Mouse (Mus musculus) embryo, embryonic 11 days (tissue): ENCODE data around the gene Slc30a2.
"Not testable (repeated sequence)": the region's sequence is repeated elsewhere in the genome, so short reads cannot be mapped to it uniquely, and the experiment has no call there.

ENCODE experiments used
- DNase-seq: peaks from one replicate; pipeline ENCODE4 v3.0.0-alpha.2; 2015

Slc30a2 gene

GRCm38 (mm10) chr4:134361215-134361614 lies 18.2 kb downstream of the Slc30a2 start:
- peak; percentile 34 for DNase-seq

DNA sequence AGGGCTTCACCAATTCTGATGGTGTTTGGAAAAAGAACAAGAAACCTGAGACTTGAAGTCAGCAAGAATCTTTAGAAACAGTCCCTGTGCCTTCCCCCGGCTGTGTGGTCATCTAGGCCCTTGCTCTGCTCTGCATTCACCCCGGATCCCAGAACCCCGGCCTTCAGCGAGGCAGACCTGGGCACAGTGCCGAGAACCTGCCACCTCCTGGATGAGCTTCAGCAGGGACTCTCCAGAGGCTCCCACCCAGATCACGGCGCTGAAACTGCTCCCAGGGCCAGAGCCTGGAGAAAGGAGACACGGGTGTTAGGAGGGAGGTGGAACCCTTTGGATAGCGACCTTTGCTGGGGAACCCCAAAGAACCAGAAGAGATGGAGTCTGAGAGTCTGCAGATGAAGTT lies 19.1 kb downstream of the Slc30a2 start:
- no peak for DNase-seq

DNA sequence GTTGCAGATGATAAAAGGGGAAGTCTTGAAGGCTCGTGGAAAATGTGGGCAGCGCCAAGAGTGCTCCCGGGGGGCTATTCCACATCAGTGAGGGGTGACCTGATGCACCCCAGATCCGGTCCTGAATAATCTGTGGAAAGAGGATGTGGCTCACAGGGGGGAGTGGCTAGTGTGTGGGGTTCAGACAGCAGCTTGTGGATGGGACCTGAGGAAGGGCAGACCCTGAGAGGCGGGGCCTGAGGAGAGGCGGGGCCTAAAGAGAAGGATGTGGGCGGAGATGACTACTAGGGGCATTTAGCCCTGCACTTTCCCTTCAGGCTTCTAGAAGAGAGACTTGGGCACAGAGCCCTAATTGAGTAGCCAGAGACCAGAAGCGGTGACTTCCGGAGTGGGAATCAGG lies 19.6 kb downstream of the Slc30a2 start:
- peak; percentile 56 for DNase-seq

GRCm38 (mm10) chr4:134365280-134365679 lies 22.3 kb downstream of the Slc30a2 start:
- DNase-seq, result no peak

DNA sequence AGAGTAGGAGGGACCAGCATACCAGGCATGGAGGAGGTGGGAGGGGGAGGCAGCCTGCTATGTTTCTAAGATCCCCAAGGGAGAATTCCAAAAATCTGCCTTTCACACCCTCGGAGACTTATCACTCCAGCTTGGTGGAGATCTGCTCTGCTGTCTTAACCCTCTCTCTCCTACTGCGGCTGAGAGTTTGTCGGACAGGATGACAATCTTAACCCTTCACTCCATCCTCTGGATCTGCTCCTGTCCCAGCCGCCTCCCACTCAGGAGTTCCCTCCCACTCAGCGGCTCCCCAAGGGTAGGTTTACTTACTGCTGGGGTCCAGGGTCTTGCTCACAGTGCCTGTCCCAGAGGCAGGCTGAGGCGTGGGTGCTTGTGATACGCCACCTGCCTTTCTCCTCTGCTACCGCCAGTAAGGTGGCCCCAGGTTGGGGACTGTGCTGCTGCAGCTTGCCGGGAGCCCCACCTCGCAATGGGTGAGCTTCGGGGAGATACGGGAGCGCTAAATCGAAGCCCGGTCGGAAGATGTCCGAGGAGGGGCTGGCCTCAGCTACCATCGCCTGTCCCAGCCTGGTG lies 27.8 kb downstream of the Slc30a2 start:
- peak; percentile 12 for DNase-seq

DNA sequence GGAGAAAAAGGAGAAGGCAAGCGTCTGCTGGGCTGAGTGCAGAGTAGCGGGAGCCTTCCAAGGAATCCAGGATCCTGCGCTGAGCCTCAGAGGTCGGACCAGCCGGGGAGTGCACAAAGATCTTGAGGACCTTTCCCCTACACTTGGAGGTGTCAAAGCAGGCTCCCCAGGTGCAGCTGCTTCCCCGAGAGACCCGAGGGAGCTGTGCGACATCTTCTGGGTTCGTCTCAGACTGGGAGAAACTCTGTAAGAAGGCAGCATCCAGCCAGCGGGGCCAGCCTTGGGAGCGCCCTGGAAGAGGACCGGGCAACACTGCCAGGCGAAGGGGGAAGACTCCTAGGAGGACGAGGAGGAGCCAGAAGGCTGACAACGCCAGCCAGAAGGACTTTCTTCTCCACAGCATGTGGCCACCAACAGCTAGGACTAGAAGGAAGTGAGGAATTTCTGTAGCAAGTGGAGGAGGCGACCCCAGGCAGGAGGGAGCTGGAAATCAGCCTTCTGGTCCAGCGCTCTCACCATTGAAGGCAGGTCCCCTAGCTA lies 28.4 kb downstream of the Slc30a2 start:
- peak; percentile 22 for DNase-seq

DNA sequence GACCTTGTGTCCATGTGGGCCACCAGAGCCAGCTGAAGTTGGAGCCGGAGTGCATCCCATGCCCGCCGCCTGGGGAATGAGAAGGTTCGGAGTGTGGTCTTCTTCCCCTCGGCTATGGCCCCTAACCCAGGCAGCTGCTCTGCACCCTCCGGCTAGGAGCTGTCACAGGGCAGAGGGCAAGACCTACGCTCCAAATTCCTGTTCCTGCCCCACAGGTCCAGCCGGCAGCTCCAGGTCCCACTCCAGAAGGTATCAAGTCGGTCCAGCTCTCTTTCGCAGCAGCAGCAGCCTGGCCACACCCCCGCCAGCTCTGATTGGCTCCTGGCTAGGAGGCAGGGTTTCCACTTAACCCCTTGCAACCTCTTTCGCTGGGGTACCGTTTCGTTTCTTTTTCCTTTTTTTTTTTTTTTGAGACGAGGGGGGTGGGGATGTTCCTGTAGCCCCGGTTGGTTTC lies 29.3 kb downstream of the Slc30a2 start:
- DNase-seq, result peak; percentile 85

- DNase-seq, result no peak
Measured at GRCm38 (mm10) chr4:134373295-134373694, 30.3 kb downstream of the Slc30a2 start.

DNA sequence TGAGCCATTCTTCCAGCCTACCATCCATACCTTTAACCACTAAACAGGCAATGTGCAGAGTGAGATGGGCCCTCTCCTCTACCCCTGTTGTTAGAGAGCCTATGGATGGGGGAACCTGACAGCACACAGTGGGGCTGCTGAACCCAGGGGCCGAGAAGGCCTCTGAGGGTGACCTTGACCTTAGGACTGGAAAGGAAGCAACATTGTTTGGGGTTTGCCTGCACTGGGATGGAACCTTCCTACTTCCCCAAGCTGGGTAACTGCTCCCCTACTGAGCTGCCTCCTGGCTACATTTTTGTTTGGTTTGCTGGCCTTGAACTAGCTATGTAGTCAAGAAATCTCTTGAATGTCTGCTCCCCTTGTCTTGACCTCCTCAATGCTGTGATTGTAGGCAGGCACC lies 31.3 kb downstream of the Slc30a2 start:
- no peak for DNase-seq

DNA sequence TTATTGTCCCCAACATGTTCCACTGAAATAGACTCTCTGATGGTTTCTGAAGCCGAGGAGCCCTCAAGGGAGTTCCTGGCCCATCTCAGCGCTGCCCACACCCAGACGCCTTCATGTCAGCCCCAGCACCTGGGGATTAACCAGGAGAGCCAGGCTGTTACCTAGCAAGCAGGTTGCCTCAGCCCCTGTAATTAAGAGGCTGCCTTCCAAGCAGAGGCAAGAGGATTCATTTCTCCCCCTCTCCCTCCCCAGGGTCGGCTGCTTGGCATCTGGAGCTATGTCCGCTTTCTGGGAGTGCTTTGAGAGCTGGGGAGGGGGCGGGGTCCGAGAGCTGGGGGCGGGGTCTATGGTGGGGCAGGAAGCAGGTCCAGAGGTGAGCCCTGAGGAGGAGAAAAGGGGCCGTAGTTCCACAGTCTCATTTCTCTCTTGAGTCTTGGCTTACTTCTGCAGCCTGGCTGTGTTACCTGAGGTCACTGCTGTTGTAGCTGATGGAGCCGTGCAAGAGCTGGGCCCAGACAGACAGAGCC lies 35.2 kb downstream of the Slc30a2 start:
- no peak for DNase-seq

DNA sequence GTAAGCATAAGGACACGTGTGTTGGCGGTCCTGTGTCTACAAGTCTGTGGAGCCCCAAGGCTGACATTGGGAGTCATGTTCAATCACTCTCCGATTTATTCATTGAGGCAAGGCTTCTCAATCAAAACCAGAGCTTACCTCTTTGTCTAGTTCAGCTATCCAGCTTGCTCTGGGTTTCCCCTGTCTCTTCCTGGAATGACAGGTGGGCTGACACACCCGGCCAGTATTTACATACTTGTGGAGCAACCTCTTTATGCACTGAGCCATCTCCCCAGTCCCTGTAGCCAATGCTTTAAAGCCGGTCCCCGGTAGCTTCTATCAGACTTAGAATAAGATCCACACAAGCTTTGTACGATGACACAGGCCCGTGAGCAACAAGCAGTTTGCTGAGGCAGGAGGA lies 36.5 kb downstream of the Slc30a2 start:
- DNase-seq, result no peak

GRCm38 (mm10) chr4:134383750-134384149 lies 40.8 kb downstream of the Slc30a2 start, which contains the start of gene Extl1:
Gene Extl1, minus strand, starts transcription at chr4:134383850.
- not testable (repeated sequence) for DNase-seq

DNA sequence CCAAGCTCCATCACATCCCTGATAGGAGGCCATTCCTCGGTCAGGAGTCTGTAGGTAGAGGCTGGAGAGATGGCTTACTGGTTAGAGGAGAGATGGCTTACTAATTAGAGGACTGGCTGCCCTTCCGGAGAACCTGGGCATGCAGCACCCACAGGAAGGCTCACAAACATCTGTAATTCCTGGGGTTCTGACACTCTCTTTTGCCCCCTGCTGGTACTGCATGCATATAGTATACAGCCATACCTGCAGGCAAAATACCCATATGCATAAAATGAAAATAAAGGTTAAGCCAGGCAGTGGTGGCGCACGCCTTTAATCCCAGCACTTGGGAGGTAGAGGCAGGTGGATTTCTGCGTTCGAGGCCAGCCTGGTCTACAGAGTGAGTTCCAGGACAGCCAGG lies 44.3 kb downstream of the Slc30a2 start:
- DNase-seq, result no peak

DNA sequence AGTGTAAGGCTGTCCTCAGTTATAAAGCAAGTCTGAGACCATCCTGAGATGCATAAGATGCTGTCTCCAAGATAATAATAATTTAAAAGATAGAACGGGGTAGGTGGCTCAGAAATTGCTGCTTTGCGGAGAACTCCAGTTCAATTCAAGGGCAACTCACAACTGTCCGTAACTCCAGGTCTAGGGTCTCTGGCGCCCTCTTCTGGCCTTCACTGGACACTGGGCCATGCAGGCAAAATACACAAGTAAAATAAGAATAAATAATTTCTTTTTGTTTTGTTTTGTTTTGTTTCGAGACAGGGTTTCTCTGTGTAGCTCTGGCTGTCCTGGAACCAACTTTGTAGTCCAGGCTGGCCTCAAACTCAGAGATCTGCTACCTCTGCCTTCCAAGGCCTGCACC lies 45.4 kb downstream of the Slc30a2 start:
- DNase-seq, result peak; percentile 74

GRCm38 (mm10) chr4:134391636-134392035 lies 48.7 kb downstream of the Slc30a2 start:
- no peak for DNase-seq

DNA sequence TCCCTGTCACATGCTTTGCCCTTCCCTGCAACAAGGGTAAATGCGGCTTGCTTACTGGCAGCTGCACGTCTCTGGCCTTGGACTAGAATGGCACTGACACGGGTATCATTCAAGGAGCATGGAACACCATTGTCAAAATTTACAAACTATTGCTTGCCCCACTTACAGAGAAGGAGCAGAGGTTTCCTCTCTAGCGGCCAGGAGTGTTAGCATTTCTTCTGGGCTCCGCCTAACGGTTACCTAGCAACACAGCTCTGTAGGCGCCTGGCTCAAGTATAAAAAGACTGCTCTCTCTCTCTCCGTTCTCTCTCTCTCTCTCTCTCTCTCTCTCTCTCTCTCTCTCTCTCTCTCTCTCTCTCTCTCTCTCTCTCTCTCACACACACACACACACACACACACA lies 49.6 kb downstream of the Slc30a2 start:
- DNase-seq, result peak; percentile 61

DNA sequence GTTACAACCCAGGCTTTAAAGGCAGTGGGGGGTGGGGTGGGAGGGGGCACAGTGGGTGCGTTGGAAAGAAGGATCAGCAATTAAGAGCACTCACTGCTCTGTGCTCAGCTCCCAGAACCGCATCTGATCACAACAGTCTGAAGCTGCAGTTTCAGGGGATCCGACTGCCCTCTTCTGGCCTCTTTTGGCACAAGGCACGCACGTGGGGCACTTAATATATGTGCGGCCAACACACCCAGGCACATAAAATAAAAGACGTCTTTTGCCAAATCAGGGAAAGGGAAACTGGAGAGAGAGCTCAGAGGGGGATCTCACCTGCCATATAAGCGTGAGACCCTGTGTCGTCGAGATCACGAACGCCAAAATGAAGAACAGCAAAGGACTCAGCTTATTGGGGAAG lies 50.0 kb downstream of the Slc30a2 start:
- peak; percentile 59 for DNase-seq

DNA sequence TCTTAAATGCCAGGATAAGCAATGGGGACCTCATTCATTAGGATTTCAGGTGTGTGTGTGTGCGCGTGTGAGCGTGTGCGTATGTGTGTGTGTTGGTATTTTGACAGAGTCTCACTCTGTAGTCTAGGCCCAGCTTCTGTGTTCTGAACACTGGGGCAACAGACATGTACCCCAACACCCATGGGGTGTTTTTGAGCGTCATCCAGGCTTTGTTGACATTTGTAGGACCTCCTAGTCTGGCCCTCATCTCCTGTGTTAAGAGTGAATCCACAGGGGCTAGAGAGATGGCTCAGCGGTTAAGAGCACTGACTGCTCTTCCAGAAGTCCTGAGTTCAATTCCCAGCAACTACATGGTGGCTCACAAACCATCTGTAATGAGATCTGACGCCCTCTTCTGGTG lies 52.2 kb downstream of the Slc30a2 start:
- no peak for DNase-seq

- DNase-seq, result peak; percentile 99
Measured at GRCm38 (mm10) chr4:134395977-134396825, 53.2 kb downstream of the Slc30a2 start, which contains the start of gene Pafah2. Gene Pafah2, plus strand, starts transcription at chr4:134396320.

- DNase-seq, result no peak
Measured at GRCm38 (mm10) chr4:134397121-134397520, 54.1 kb downstream of the Slc30a2 start.

DNA sequence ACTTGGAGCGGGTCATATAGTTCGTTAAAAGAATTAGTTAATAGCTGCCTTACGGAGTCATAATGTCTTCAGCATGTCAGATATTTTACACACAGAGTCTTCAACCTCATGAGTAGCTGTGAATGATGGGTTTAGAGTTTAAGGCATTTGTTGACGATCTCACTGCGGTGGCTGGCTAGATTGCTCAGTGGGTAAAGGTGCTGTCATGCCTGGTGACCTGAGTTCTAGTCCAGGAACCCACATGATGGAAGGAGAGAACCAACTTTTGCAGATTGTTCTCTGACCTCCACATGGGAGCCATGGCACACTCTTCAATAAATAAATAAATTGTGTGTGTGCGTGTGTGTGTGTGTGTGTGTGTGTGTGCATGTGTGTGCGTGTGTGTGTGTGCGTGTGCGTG lies 54.8 kb downstream of the Slc30a2 start:
- no peak for DNase-seq

DNA sequence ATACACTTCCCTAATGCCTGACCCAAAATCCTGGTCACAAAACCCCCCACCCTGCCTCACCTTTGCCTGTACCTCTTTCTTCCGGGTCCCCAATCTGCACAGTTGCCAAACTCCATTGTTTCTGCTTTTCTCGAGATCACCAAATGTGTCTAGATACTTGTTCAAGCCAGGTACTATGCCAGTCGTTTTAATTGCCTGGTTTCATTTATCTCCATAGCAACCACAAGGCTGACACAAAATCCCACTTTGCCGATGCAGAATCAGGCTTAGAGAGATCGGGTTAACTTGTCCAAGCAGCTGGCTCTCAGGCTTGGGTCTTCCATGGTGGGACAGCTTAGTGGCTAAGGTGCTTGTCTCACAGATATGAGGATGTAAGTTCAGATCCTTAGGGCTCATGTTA lies 57.2 kb downstream of the Slc30a2 start:
- no peak for DNase-seq

GRCm38 (mm10) chr4:134401181-134401661 lies 58.2 kb downstream of the Slc30a2 start:
- DNase-seq, result peak; percentile 77
